Mouse (Mus musculus) forebrain, embryonic 16.5 days (tissue): ENCODE results near the gene Zfp593. TPM values are rescaled to one million over a fixed set of nuclear protein-coding genes. Genes with fewer than 3 reads are reported as not detected.

Experiments
- ATAC-seq: fragments of 200-750 bp; cut with Nextera tagmentation; 2 replicates; pipeline ENCODE4 v1.8.0; 2017; ENCODE audit warnings: mild to moderate bottlenecking, moderate library complexity
- H3K27ac ChIP-seq: fragments of 300-500 bp; sonication (generic); 2 replicates; pipeline ENCODE4 v1.5.1; 2014; ENCODE audit warnings: low read length, control low read depth
- H3K27me3 ChIP-seq: fragments of 300-500 bp; sonication (generic); replicated peaks from 2 replicates; pipeline ENCODE4 v1.6.1; 2014; ENCODE audit warnings: low read length; ENCODE audit not compliant: control insufficient read depth, insufficient read depth
- H3K36me3 ChIP-seq: fragments of 300-500 bp; sonication (generic); 2 replicates; pipeline ENCODE4 v1.6.1; 2014; ENCODE audit not compliant: control insufficient read depth, insufficient read depth
- H3K4me1 ChIP-seq: fragments of 300-500 bp; sonication (generic); replicated peaks from 2 replicates; pipeline ENCODE4 v1.6.1; 2014; ENCODE audit warnings: low read length; ENCODE audit not compliant: control insufficient read depth, insufficient read depth
- H3K4me2 ChIP-seq: fragments of 300-500 bp; sonication (generic); 2 replicates; pipeline ENCODE4 v1.6.1; 2014; ENCODE audit warnings: mild to moderate bottlenecking, low read length, control low read depth
- H3K4me3 ChIP-seq: fragments of 300-500 bp; sonication (generic); replicated peaks from 2 replicates; pipeline ENCODE4 v1.5.1; 2014; ENCODE audit warnings: mild to moderate bottlenecking, low read length, control low read depth
- H3K9ac ChIP-seq: fragments of 300-500 bp; sonication (generic); replicated peaks from 2 replicates; pipeline ENCODE4 v1.6.1; 2014; ENCODE audit warnings: low read depth, low read length, control low read depth
- H3K9me3 ChIP-seq: fragments of 300-500 bp; sonication (generic); 2 replicates; pipeline ENCODE4 v1.6.1; 2016; ENCODE audit warnings: low read length; ENCODE audit not compliant: control insufficient read depth
- WGBS: fragments of 180-500 bp; shearing (Covaris S2); extraction: QIAGEN DNeasy Blood & Tissue Kit; methylation state at CpG from one replicate; pipeline ENCODE4 v1.1.7; 2014; 5-methylcytosine and 5-hydroxymethylcytosine counted together
- polyA plus RNA-seq: library from polyadenylated mRNA; unstranded; fragments of >200 nt; fragmentation: Nextera tagmentation; extraction: Ambion mirVana; gene quantifications from 2 replicates; pipeline ENCODE4 v1.2.1, GENCODE M21; 2015

Zfp593 gene
- polyA plus RNA-seq, 1 experiment from 2014 or later, result 17.1 TPM

- H3K4me2 ChIP-seq, result no peak overlapping the region
- 15% methylated on average over 11 of the region's 11 CpGs for WGBS
Measured at GRCm38 (mm10) chr4:134257198-134258009, 12.0 kb upstream of the Zfp593 start.

GRCm38 (mm10) chr4:134256407-134257197 is 11.2 kb upstream of the Zfp593 start:
- Histone ChIP-seq H3K4me3 (no peak overlapping the region), H3K4me1 (peaks cover 16% of the 10 kb centered on the region), H3K4me2 (no peak overlapping the region), H3K9ac (no peak overlapping the region), H3K27ac (no peak overlapping the region), H3K36me3 (no peaks in the 10 kb centered on the region), H3K9me3 (no peaks in the 10 kb centered on the region), H3K27me3 (peaks cover 36% of the 10 kb centered on the region)
- no peak for ATAC-seq
- WGBS, result 15% methylated on average over 19 of the region's 19 CpGs

More at GRCm38 (mm10) chr4:134257198-134258009, 12.0 kb upstream of the Zfp593 start:
- Histone ChIP-seq H3K4me1 (peaks cover 9% of the 10 kb centered on the region), H3K27ac (no peak overlapping the region), H3K9ac (no peak overlapping the region), H3K36me3 (no peaks in the 10 kb centered on the region), H3K9me3 (no peaks in the 10 kb centered on the region), H3K4me3 (no peak overlapping the region), H3K27me3 (peaks cover 28% of the 10 kb centered on the region)
- ATAC-seq, result no peak

GRCm38 (mm10) chr4:134255854-134256253 is 10.5 kb upstream of the Zfp593 start:
- Histone ChIP-seq H3K27ac (no peak overlapping the region), H3K36me3 (no peaks in the 10 kb centered on the region), H3K4me1 (peaks cover 20% of the 10 kb centered on the region), H3K27me3 (peaks cover 41% of the 10 kb centered on the region), H3K9ac (no peak overlapping the region), H3K4me2 (no peak overlapping the region), H3K9me3 (no peaks in the 10 kb centered on the region), H3K4me3 (no peak overlapping the region)
- no peak for ATAC-seq
- WGBS, result 29% methylated on average over 4 of the region's 4 CpGs

GRCm38 (mm10) chr4:134254835-134255234 is 9.4 kb upstream of the Zfp593 start:
- peaks cover 31% of the 10 kb centered on the region for H3K4me1 ChIP-seq
- no peak overlapping the region for H3K4me3 ChIP-seq
- H3K9ac ChIP-seq, result no peak overlapping the region
- ATAC-seq, result no peak
- no peak overlapping the region for H3K27ac ChIP-seq
- no peaks in the 10 kb centered on the region for H3K36me3 ChIP-seq
- H3K4me2 ChIP-seq, result no peak overlapping the region
- peaks cover 51% of the 10 kb centered on the region for H3K27me3 ChIP-seq
- no peaks in the 10 kb centered on the region for H3K9me3 ChIP-seq
- 22% methylated on average over 3 of the region's 3 CpGs for WGBS

GRCm38 (mm10) chr4:134253722-134254324 is 8.4 kb upstream of the Zfp593 start, which contains the start of gene Grrp1:
Grrp1 (minus strand) TSS chr4:134254106.
- H3K27me3 ChIP-seq, result peaks cover 57% of the 10 kb centered on the region
- ATAC-seq, result no peak
- WGBS, result 1% methylated on average over 13 of the region's 13 CpGs

GRCm38 (mm10) chr4:134252911-134253721 is 7.7 kb upstream of the Zfp593 start:
- Histone ChIP-seq H3K27me3 (peaks cover 61% of the 10 kb centered on the region), H3K4me1 (peaks cover 35% of the 10 kb centered on the region), H3K4me3 (peak overlapping the region; percentile 59), H3K4me2 (no peak overlapping the region), H3K27ac (no peak overlapping the region), H3K9me3 (no peaks in the 10 kb centered on the region), H3K9ac (no peak overlapping the region), H3K36me3 (no peaks in the 10 kb centered on the region)
- no peak for ATAC-seq
- WGBS, result 14% methylated on average over 15 of the region's 15 CpGs

More at GRCm38 (mm10) chr4:134253722-134254324, 8.4 kb upstream of the Zfp593 start, which contains the start of gene Grrp1:
- Histone ChIP-seq H3K36me3 (no peaks in the 10 kb centered on the region), H3K4me2 (no peak within 1 kb of the TSS), H3K9me3 (no peaks in the 10 kb centered on the region), H3K4me1 (peaks cover 35% of the 10 kb centered on the region), H3K9ac (no peak within 1 kb of the TSS), H3K27ac (no peak within 1 kb of the TSS), H3K4me3 (no peak within 1 kb of the TSS; the same call in 1 of the 2 replicates)

GRCm38 (mm10) chr4:134252131-134252910 is 6.9 kb upstream of the Zfp593 start:
- H3K27ac ChIP-seq, result peak overlapping the region; percentile 56; the same call in 1 of the 2 replicates
- peak overlapping the region; percentile 65 for H3K9ac ChIP-seq
- H3K4me2 ChIP-seq, result peak overlapping the region; percentile 78
- peaks cover 61% of the 10 kb centered on the region for H3K27me3 ChIP-seq
- no peak; the same call in 1 of the 2 replicates for ATAC-seq
- peaks cover 35% of the 10 kb centered on the region for H3K4me1 ChIP-seq
- 10% methylated on average over 22 of the region's 22 CpGs for WGBS
- H3K4me3 ChIP-seq, result peak overlapping the region; percentile 59
- no peaks in the 10 kb centered on the region for H3K36me3 ChIP-seq
- H3K9me3 ChIP-seq, result no peaks in the 10 kb centered on the region
